Mouse (Mus musculus): ENCODE measurements around the gene Hist1h2ai. TPM values are rescaled to one million over a fixed set of nuclear protein-coding genes. Genes with fewer than 3 reads are reported as not detected.
A peak's percentile ranks its signal among the peaks of the same experiment; 100 is the strongest.

Gene Hist1h2ai
- polyA plus RNA-seq, 1 experiment from 2014 or later = 16.2 TPM

DNA sequence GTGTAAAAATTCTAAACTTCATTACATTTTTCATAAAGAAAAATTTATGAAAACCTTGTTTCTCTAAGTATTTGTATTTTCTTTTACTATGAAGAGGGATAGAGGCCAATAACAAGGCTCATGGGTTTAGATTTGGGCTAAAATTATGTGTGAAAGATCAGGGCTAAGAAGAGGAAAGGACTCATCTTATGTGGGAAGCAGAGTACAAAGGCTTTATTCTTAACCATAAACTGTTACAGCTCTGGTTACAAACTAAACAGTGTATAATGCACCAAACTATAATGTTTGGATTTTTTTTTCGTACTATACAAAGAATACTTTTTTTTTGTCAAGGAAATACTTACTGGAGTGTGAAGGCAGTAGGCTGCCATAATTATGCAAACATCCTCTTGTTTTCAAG, 39.5 kb downstream of the Hist1h2ai start:
- H3K4me2 ChIP-seq (replicated peaks) = peak overlapping the region; percentile 42; the same call in 1 of the 2 replicates

More for the DNA sequence above, 39.5 kb downstream of the Hist1h2ai start:
- no peaks in the 10 kb centered on the region for H3K9me3 ChIP-seq
- H3K36me3 ChIP-seq = no peaks in the 10 kb centered on the region
- no peak overlapping the region for H3K9ac ChIP-seq
- no peak overlapping the region for H3K27ac ChIP-seq
- no peak for ATAC-seq (ENCODE audit: low FRiP score, low read depth)
- 65% methylated on average over 1 of the region's 1 CpGs for WGBS
- no peaks in the 10 kb centered on the region for H3K27me3 ChIP-seq (replicated peaks)
- H3K4me1 ChIP-seq = peaks cover 3% of the 10 kb centered on the region; the same call in 1 of the 2 replicates
- no peak overlapping the region for H3K4me3 ChIP-seq

Small RNA genes within 50 kb of the gene (microRNA-seq; reads per million reads assigned to microRNA genes)
- gene Gm44357 (not detected), gene Gm44367 (not detected), gene Gm44454 (not detected)

Other genes starting within 250 kb of the Hist1h2ai start
- 2.2 and 2.5 TPM in 2 replicates for gene Nkapl, start 247.9 kb upstream of the Hist1h2ai start, polyA plus RNA-seq (2016; fragmentation: Nextera tagmentation; extraction: Ambion mirVana)
- gene Zkscan4, start 237.5 kb upstream of the Hist1h2ai start, polyA plus RNA-seq (2016; fragmentation: Nextera tagmentation; extraction: Ambion mirVana) = 6.0 and 6.2 TPM in 2 replicates
- gene Gm10065, start 237.0 kb upstream of the Hist1h2ai start, polyA plus RNA-seq (2016; fragmentation: Nextera tagmentation; extraction: Ambion mirVana) = not detected in 2 replicates
- gene AK157302, start 221.2 kb upstream of the Hist1h2ai start, polyA plus RNA-seq (2016; fragmentation: Nextera tagmentation; extraction: Ambion mirVana) = 0.19 and 0.40 TPM in 2 replicates
- gene Gm11273, start 215.0 kb upstream of the Hist1h2ai start, polyA plus RNA-seq (2016; fragmentation: Nextera tagmentation; extraction: Ambion mirVana) = 2.4 and 3.0 TPM in 2 replicates
- 5.9 and 6.8 TPM in 2 replicates for gene Zkscan8, start 185.3 kb upstream of the Hist1h2ai start, polyA plus RNA-seq (2016; fragmentation: Nextera tagmentation; extraction: Ambion mirVana)
- gene Olfr1366, start 173.6 kb upstream of the Hist1h2ai start, polyA plus RNA-seq (2016; fragmentation: Nextera tagmentation; extraction: Ambion mirVana) = 0.14 TPM in 2 replicates
- 0.06 TPM in 1 of 2 replicates, not detected in the other for gene Olfr1535, start 156.5 kb upstream of the Hist1h2ai start, polyA plus RNA-seq (2016; fragmentation: Nextera tagmentation; extraction: Ambion mirVana)
- gene Olfr1364, start 134.7 kb upstream of the Hist1h2ai start, polyA plus RNA-seq (2016; fragmentation: Nextera tagmentation; extraction: Ambion mirVana) = not detected in 2 replicates
- not detected in 2 replicates for gene Olfr1362, start 102.4 kb upstream of the Hist1h2ai start, polyA plus RNA-seq (2016; fragmentation: Nextera tagmentation; extraction: Ambion mirVana)
- gene Olfr11, start 73.9 kb upstream of the Hist1h2ai start, polyA plus RNA-seq (2016; fragmentation: Nextera tagmentation; extraction: Ambion mirVana) = not detected in 2 replicates
- gene Olfr1361, start 53.0 kb upstream of the Hist1h2ai start, polyA plus RNA-seq (2016; fragmentation: Nextera tagmentation; extraction: Ambion mirVana) = not detected in 2 replicates
- gene Olfr1360, start 39.0 kb upstream of the Hist1h2ai start, polyA plus RNA-seq (2016; fragmentation: Nextera tagmentation; extraction: Ambion mirVana) = not detected in 2 replicates
- gene Olfr1359, start 18.3 kb upstream of the Hist1h2ai start, polyA plus RNA-seq (2016; fragmentation: Nextera tagmentation; extraction: Ambion mirVana) = not detected in 2 replicates
- gene Hist1h2bl, start 279 bp upstream of the Hist1h2ai start, polyA plus RNA-seq (2016; fragmentation: Nextera tagmentation; extraction: Ambion mirVana) = 1.6 and 1.7 TPM in 2 replicates
- 14.0 and 17.0 TPM in 2 replicates for gene Hist1h3h, start 1.2 kb downstream of the Hist1h2ai start, polyA plus RNA-seq (2016; fragmentation: Nextera tagmentation; extraction: Ambion mirVana)
- gene Hist1h2bm, start 5.6 kb downstream of the Hist1h2ai start, polyA plus RNA-seq (2016; fragmentation: Nextera tagmentation; extraction: Ambion mirVana) = 2.9 and 4.4 TPM in 2 replicates
- 0.87 and 1.6 TPM in 2 replicates for gene Hist1h4j, start 18.6 kb downstream of the Hist1h2ai start, polyA plus RNA-seq (2016; fragmentation: Nextera tagmentation; extraction: Ambion mirVana)
- 0.96 and 2.4 TPM in 2 replicates for gene Hist1h4k, start 34.1 kb downstream of the Hist1h2ai start, polyA plus RNA-seq (2016; fragmentation: Nextera tagmentation; extraction: Ambion mirVana)
- 18.4 and 29.6 TPM in 2 replicates for gene Hist1h2ak, start 37.4 kb downstream of the Hist1h2ai start, polyA plus RNA-seq (2016; fragmentation: Nextera tagmentation; extraction: Ambion mirVana)
- 2.0 and 3.0 TPM in 2 replicates for gene Hist1h2bn, start 37.7 kb downstream of the Hist1h2ai start, polyA plus RNA-seq (2016; fragmentation: Nextera tagmentation; extraction: Ambion mirVana)
- gene Hist1h1b, start 64.2 kb downstream of the Hist1h2ai start, polyA plus RNA-seq (2016; fragmentation: Nextera tagmentation; extraction: Ambion mirVana) = 13.1 and 26.4 TPM in 2 replicates
- gene Hist1h3i, start 66.9 kb downstream of the Hist1h2ai start, polyA plus RNA-seq (2016; fragmentation: Nextera tagmentation; extraction: Ambion mirVana) = 97.6 and 126 TPM in 2 replicates
- 7.9 and 9.0 TPM in 2 replicates for gene Hist1h2an, start 70.8 kb downstream of the Hist1h2ai start, polyA plus RNA-seq (2016; fragmentation: Nextera tagmentation; extraction: Ambion mirVana)
- 0.68 and 1.7 TPM in 2 replicates for gene Hist1h2bp, start 71.0 kb downstream of the Hist1h2ai start, polyA plus RNA-seq (2016; fragmentation: Nextera tagmentation; extraction: Ambion mirVana)
- 17.1 and 26.1 TPM in 2 replicates for gene Hist1h2bq, start 93.8 kb downstream of the Hist1h2ai start, polyA plus RNA-seq (2016; fragmentation: Nextera tagmentation; extraction: Ambion mirVana)
- not detected in 2 replicates for gene Hist1h2ao, start 94.0 kb downstream of the Hist1h2ai start, polyA plus RNA-seq (2016; fragmentation: Nextera tagmentation; extraction: Ambion mirVana)
- not detected in 2 replicates for gene Hist1h4m, start 95.3 kb downstream of the Hist1h2ai start, polyA plus RNA-seq (2016; fragmentation: Nextera tagmentation; extraction: Ambion mirVana)
- gene Hist1h4n, start 115.8 kb downstream of the Hist1h2ai start, polyA plus RNA-seq (2016; fragmentation: Nextera tagmentation; extraction: Ambion mirVana) = 11.4 and 12.4 TPM in 2 replicates
- gene Hist1h2ap, start 117.1 kb downstream of the Hist1h2ai start, polyA plus RNA-seq (2016; fragmentation: Nextera tagmentation; extraction: Ambion mirVana) = 3,361 and 3,805 TPM in 2 replicates
- 18.7 and 25.8 TPM in 2 replicates for gene Hist1h2br, start 117.3 kb downstream of the Hist1h2ai start, polyA plus RNA-seq (2016; fragmentation: Nextera tagmentation; extraction: Ambion mirVana)
- gene Zfp184, start 228.7 kb downstream of the Hist1h2ai start, polyA plus RNA-seq (2016; fragmentation: Nextera tagmentation; extraction: Ambion mirVana) = 19.1 and 19.4 TPM in 2 replicates

Data from neural tube, embryonic 12.5 days (tissue).